Mouse (Mus musculus): ENCODE measurements around the gene Txnrd1.
A peak's percentile ranks its signal among the peaks of the same experiment; 100 is the strongest.

The Txnrd1 gene

DNA sequence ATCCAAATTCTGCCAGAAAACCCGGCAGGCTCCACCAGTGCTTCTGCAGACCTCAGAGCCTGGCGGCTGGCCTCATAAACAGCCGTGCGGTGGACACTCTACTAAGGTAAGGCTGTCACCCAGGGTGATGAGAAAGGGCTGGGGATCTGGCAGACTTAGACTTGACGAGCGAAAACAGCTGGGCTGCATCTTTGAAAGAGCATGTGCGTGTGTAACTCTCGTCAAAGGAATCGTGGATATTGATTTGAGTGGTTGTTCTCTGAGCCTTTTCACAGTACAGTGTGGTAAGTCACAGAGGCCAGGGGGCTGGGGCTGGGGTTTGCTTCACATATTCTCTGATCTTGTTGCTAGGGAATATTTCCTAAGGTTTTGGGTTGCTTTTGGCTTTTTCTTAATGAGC is at the start of gene Txnrd1:
Gene Txnrd1, plus strand, starts transcription at position 26 of the 400 bp plus-strand sequence.
- DNase-seq (ENCODE audit: low read depth in 1 of 2, low spot score in 2 of 2) = no peak

DNA sequence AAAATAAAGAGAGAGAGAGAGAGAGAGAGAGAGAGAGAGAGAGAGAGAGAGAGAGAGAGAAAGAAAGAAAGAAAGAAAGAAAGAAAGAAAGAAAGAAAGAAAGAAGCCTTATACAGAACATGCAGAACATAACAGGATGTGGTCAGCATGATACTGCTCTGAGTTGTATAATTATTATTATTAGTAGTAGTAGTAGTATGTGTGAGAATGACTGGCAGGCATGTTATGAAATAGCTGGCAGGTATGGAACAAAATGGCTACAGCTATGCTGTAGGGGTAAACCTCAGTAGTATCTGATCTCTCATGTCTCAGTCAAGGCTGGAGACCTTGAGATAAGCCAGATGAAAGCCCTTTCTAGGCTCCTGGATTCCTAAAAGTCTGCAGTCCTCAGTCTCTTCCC is 44.6 kb upstream of the Txnrd1 start:
- no peak for DNase-seq (ENCODE audit: low read depth in 1 of 2, low spot score in 2 of 2)

DNA sequence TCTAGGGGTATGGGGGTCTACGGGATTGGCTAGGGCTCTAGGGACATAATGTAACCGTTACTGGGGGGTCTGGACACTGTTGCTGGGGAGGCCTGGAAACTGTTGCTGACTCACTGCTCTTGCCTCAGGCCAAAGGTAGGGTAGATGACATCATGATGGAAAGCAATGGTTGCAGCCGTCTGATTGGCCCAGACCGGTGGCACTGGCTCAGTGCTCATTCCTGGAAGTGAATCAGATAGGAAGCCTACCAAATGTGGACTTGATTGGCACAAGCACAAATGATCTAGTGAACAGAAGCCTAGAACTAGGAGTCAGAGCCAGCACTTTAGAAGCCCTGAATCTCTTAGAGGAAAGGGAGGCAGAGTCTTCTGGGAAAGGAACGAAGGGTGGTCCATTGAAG is 43.2 kb upstream of the Txnrd1 start:
- DNase-seq (ENCODE audit: low read depth in 1 of 2, low spot score in 2 of 2) = no peak

- no peak for DNase-seq (ENCODE audit: low read depth in 1 of 2, low spot score in 2 of 2)
These were observed 42.0 kb upstream of the Txnrd1 start for GRCm38 (mm10) chr10:82791713-82792112.

DNA sequence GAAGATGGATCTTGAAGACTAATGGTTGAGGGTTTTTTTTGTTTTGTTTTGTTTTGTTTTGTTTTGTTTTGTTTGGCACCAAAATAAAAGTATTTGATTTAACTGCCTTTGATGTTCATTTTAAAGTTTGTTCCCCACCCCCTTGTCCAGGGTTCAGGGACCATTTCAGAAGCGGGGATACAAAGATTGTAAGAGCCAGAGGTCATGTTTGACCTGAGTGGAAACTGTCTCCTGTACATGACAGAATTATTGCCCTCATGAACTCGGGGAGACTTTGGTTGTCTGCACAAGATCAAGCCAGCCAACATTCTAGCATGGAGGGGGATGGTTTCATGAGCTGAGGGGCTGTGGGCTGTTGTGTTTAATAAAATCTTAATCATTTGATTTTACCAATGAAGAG is 41.4 kb upstream of the Txnrd1 start:
- no peak for DNase-seq (ENCODE audit: low read depth in 1 of 2, low spot score in 2 of 2)

DNA sequence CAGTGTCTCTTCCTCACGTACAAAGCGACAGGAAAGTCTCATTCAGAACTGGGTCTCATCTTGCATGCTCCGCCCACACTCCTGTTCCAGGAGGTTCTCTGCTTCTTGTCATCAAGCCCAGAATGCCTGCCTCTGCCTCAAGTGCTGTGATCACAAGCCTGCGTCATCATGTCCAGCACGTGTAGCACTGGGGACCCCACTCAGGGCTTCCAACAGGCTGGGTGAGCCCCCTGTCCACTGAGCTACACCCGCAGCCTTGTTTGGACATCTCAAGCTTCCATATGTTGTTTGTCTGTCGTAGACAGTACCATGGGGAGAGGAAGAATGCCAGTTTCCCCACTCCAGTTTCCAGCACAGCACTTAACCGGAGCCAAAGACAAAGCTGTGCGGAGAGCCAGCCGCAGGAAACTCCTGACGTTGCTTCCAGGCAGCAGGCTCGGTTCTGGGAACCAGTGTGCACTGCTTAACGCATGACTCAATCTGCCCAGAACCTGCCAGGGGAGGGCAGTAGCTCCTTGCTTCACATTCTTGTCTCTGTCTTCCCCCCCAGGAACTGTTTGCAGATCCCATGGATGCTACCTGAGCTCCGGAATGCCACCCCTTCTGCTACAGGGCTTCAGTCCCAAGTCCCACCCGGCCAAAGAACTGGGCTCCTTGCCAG is 38.5 kb upstream of the Txnrd1 start:
- no peak for DNase-seq (ENCODE audit: low read depth in 1 of 2, low spot score in 2 of 2)

- DNase-seq (ENCODE audit: low read depth in 1 of 2, low spot score in 2 of 2) = no peak
These were observed 38.0 kb upstream of the Txnrd1 start for GRCm38 (mm10) chr10:82795767-82796166.

DNA sequence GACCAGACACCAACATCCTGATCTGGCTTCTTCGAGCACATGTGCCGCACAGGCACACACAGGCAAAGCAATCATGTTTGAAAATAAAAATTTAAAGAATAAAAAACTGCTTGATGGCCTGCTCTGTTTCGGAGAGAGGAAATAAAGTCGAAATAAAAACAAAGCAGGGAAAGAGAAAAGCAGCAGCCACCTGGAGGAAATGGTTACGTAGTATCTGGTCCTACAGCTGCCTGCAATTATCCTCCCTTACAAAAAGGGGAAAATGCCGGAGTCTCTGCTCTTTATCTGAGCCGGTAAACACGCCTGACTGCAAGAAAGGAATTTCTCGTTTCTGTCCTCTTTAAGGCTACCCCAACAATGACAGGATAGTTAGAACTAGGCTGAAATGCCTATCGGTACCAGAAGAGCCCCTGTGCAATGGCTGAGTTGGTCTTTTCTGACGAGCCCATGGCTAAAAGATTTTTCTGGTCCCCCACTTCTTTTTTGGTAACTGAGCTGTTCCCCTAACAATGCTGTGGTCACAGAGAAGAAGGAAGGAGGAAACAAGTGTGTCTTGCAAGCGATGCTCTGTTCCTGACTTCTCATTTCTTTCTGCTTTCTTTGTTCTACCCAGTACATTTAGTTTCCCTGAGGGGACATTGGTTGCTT is 37.2 kb upstream of the Txnrd1 start:
- DNase-seq (ENCODE audit: low read depth in 1 of 2, low spot score in 2 of 2) = no peak

DNA sequence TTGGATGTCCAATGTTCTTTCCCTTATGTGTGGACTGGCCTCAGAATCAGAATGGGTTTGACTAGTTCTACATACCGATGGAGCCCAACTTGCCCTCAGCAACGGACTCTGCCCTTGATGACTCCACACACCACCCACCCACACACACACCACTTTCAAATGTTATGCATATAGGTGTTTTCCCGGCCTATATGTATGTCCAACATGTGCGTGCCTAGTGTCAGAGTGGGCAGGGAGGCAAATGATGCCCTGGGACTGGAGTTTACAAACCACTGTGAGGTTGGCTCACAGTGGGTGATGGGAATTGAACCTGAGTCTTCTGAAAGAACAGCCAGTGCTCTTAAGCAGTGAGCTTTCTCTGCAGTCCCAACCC is 36.6 kb upstream of the Txnrd1 start:
- DNase-seq (ENCODE audit: low read depth in 1 of 2, low spot score in 2 of 2) = no peak

- no peak for DNase-seq (ENCODE audit: low read depth in 1 of 2, low spot score in 2 of 2)
These were observed 35.3 kb upstream of the Txnrd1 start for GRCm38 (mm10) chr10:82798312-82798933.

- no peak for DNase-seq (ENCODE audit: low read depth in 1 of 2, low spot score in 2 of 2)
These were observed 33.7 kb upstream of the Txnrd1 start for GRCm38 (mm10) chr10:82800094-82800493.

DNA sequence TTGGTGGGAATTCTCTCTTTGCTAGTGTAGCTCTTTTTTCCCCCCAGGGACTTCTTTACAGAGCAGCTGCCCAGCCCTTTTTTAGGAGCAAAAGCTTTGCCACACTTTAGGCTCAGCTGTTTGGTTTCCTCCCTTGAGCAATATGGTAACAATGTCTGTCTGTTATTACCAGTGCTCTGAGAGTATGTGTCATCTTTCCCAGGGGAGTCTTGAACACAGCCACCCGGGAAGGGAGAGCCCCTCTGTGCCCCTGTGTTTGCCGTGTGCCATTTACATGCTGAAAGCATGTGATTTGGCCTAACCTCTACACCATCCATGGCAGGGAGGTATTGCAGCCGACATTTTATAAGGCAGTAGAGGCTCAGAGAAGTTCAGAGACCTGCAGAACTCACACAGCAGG is 29.4 kb upstream of the Txnrd1 start:
- no peak for DNase-seq (ENCODE audit: low read depth in 1 of 2, low spot score in 2 of 2)

DNA sequence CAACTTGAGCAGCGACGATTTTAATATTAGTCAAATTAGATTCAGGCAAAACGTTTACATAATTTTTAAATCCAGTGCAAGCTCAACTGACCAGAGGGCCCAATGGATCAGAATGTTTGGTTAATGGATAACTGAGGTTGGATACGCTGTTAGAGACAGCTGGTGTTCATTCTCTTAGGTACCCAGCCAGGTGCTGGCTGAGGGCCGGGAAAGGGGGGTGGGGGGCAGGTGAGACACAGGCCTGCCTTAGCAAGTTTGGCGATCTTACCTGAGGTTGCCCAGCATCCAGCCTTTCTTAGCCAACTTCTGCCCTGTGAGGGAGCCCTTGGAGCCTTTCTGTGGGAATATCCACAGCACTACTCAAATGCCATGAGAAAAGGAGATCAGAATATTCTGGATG is 28.6 kb upstream of the Txnrd1 start:
- DNase-seq (ENCODE audit: low read depth in 1 of 2, low spot score in 2 of 2) = no peak

DNA sequence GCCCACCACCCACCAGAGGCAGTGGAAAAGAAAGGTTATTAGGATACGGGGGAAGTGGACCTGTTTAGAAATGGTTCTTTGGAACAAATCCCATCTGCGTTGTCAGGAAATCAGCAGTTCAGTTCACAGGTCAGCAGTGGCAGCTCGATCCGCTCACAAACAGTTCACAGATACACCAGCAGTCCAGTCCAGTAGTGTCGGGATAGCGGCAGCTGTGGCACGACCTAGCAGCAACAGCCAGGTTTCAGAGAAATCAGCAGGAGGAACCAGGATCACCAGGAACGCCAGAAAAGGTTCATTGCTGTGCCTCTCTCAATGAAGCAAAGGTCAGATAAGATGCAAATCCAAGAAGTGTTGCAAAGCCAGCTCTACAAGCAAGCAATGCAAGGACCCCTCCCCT is 27.3 kb upstream of the Txnrd1 start:
- DNase-seq (ENCODE audit: low read depth in 1 of 2, low spot score in 2 of 2) = no peak

- no peak for DNase-seq (ENCODE audit: low read depth in 1 of 2, low spot score in 2 of 2)
These were observed 26.5 kb upstream of the Txnrd1 start for GRCm38 (mm10) chr10:82807238-82807637.

DNA sequence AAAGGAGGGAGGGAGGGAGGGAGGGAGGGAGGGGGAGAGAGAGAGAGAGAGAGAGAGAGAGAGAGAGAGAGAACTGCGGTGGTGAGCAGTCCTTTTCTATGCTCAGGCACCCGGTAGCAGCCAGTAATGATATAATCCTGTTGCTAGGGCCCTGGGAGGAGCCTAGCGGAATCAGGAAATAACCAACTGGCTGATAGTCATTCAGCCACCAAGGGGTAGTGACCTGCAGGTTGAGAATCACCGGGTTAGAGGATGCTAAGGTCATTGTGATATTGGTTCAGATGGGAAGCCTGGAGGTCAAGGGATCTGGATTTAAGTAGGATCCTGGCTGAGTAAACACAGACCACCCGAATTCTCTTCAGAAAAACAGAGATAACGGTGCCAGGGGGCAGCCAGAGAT is 25.6 kb upstream of the Txnrd1 start:
- DNase-seq (ENCODE audit: low read depth in 1 of 2, low spot score in 2 of 2) = no peak

- DNase-seq (ENCODE audit: low read depth in 1 of 2, low spot score in 2 of 2) = no peak
These were observed 24.9 kb upstream of the Txnrd1 start for GRCm38 (mm10) chr10:82808891-82809290.

DNA sequence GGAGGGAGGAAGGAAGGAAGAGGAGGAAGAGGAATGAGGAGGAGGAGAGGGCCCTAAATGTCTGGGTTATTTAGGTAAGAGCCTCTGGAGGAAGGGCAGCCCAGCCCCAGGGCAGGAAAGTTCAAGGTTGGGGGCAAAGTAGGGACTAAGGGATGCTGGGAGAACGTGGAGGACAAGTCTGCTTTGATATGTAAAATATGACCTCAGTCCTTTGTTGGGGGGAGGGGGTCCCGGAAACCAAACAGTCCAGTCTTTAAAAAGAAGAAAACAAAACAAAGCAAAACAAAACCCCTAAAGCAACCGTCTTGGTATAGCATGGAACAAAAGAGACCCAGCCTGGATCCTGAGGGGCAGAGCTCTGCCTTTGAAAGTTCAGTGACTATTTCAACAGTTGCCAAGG is 24.4 kb upstream of the Txnrd1 start:
- DNase-seq (ENCODE audit: low read depth in 1 of 2, low spot score in 2 of 2) = no peak

DNA sequence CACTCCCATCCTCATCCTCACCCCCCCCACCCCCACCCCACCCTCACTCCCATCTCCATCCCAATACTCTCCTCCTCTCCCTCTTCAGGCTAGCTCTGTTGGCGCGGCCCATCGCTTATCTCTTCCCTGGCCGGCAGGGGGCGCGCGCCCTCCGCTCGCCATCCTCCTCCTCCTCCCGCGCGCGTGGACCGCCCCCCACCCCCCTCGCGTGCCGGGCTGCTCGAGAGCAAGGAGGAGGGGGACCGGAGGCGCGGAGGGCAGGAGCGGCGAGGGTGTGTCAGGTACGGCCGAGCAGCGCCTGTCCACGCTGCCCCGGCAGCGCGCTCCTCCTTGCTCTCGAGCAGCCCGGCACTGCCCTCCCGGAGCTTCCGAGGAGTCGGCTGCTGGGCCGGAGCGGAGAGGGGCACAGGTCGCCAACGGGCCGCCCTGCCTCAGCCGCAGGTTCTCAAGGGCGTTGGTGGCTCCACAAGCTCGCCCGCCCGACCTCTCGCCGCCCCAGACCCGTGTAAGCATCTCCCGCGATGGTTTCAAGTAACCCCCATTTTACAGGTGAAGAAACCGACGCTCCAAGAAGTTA is 21.8 kb upstream of the Txnrd1 start:
- DNase-seq (ENCODE audit: low read depth in 1 of 2, low spot score in 2 of 2) = peak in 1 of 2 experiments; percentile 23

GRCm38 (mm10) chr10:82814096-82814970 is 19.4 kb upstream of the Txnrd1 start:
- DNase-seq (ENCODE audit: low read depth in 1 of 2, low spot score in 2 of 2) = no peak

DNA sequence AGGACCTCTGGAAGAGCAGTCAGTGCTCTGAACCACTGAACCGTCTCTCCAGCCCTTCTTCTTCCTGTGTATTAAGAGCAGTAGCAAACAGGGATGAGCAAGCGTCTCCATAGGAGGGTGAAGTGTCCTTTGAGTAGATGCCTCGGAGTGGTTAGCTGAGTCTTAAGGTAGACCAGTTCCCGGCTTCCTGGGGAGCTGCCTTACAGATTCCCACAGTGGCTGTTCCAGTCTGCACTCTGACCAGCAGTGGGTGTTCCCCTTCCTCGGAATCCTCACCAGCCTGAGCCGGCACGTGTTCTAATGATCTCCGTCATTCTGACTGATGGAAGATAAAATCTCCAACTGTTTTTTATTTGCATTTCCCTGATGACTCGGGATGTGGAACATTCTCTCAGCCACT is 17.3 kb upstream of the Txnrd1 start:
- no peak for DNase-seq (ENCODE audit: low read depth in 1 of 2, low spot score in 2 of 2)

All from monocyte, adult 2 months (primary cell).